Mouse (Mus musculus) E14TG2a.4 (cell line): ENCODE results near the gene Anp32a.

Experiments used
- CTCF ChIP-seq: conservative IDR thresholded peaks from 2 replicates; pipeline ENCODE4 v1.5.1; 2014; ENCODE audit warnings: low read length
- NANOG ChIP-seq: IDR thresholded peaks from 2 replicates; pipeline ENCODE4 v1.6.1; 2014; ENCODE audit warnings: borderline replicate concordance, low read length, mixed read lengths
- POU5F1 ChIP-seq: IDR thresholded peaks from 2 replicates; pipeline ENCODE4 v1.6.1; 2014; ENCODE audit warnings: low read length, borderline replicate concordance

DNA sequence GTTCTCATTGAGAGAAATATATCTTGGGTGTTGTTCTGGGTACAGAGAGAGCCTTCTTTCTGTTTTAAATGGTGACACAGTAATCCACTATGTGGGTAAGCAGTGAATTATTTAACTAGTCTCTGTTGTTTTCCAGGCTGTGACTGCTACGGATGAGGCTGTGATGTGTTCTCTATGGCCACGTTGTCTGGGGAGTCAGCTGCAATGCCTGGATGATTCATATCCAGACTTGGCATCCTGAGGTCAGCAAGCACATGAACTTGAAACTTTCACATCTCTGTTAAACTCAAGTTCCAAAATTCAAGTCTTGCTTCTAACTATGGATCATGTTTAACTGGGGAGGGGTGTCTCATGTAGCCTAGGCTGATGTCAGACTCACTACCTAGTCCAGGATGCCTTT is 53.1 kb downstream of the Anp32a start:
- no peak for TF ChIP-seq CTCF
- TF ChIP-seq POU5F1: no peak
- TF ChIP-seq NANOG: no peak
